Mouse (Mus musculus) liver, adult 2 months (tissue): Measurements from ENCODE around the gene Fam213a. TPM values are rescaled to one million over a fixed set of nuclear protein-coding genes. Genes with fewer than 3 reads are reported as not detected.

Source experiments
- DNase-seq: peaks from one replicate; pipeline ENCODE4 v3.0.0-alpha.2; 2011; ENCODE audit warnings: low read depth, low spot score; ENCODE audit errors: extremely low read depth
- H3K27ac ChIP-seq: fragments of 200-500 bp; replicated peaks from 2 replicates; pipeline ENCODE4 v1.5.1; 2012; ENCODE audit warnings: low read depth, mild to moderate bottlenecking, control low read depth, inconsistent platforms, low read length; ENCODE audit not compliant: insufficient read depth
- H3K27me3 ChIP-seq: fragments of 200-500 bp; 2 replicates; pipeline ENCODE4 v1.6.1; 2012; ENCODE audit warnings: mild to moderate bottlenecking, moderate library complexity, low read length, inconsistent platforms; ENCODE audit not compliant: control insufficient read depth, insufficient read depth
- H3K36me3 ChIP-seq: fragments of 200-500 bp; 2 replicates; pipeline ENCODE4 v1.6.1; 2012; ENCODE audit warnings: low read length, inconsistent platforms; ENCODE audit not compliant: control insufficient read depth, insufficient read depth
- H3K4me1 ChIP-seq: fragments of 200-500 bp; 2 replicates; pipeline ENCODE4 v1.6.1; 2011; ENCODE audit warnings: low read length; ENCODE audit not compliant: control insufficient read depth, insufficient read depth
- H3K4me3 ChIP-seq: fragments of 200-500 bp; 2 replicates; pipeline ENCODE4 v1.5.1; 2011; ENCODE audit warnings: low read depth, mild to moderate bottlenecking, control low read depth, low read length, moderate library complexity; ENCODE audit not compliant: insufficient read depth
- H3K79me2 ChIP-seq: fragments of 200-500 bp; 2 replicates; pipeline ENCODE4 v1.6.1; 2012; ENCODE audit warnings: inconsistent platforms, mild to moderate bottlenecking, low read length, moderate library complexity; ENCODE audit not compliant: control insufficient read depth, insufficient read depth
- H3K9ac ChIP-seq: fragments of 200-500 bp; 2 replicates; pipeline ENCODE4 v1.6.1; 2012; ENCODE audit warnings: low read depth, mild to moderate bottlenecking, control low read depth, inconsistent platforms, low read length
- CTCF ChIP-seq: fragments of 200-500 bp; IDR thresholded peaks from 2 replicates; pipeline ENCODE4 v1.5.1; 2011; ENCODE audit warnings: low read depth, low read length, control low read depth
- POLR2A ChIP-seq: fragments of 200-500 bp; IDR thresholded peaks from 2 replicates; pipeline ENCODE4 v1.6.1; 2011; ENCODE audit warnings: low read length, control low read depth; ENCODE audit not compliant: insufficient read depth; ENCODE audit errors: extremely low read depth
- WGBS: fragments of 180-500 bp; shearing (Covaris S2); methylation state at CpG from one replicate; pipeline ENCODE4 v1.1.7; 2018; 5-methylcytosine and 5-hydroxymethylcytosine counted together
- polyA plus RNA-seq: library from polyadenylated mRNA; depleted of rRNA; stranded (reverse); fragments of >200 nt; gene quantifications from 2 replicates; pipeline ENCODE4 v1.2.3, GENCODE M21; 2012
- total RNA-seq: library from RNA; depleted of rRNA; stranded (reverse); fragments of >200 nt; gene quantifications from 2 replicates; pipeline ENCODE4 v1.2.3, GENCODE M21; 2014

The Fam213a gene
- total and polyA plus RNA-seq, 2 experiments, result 42.2 to 66.3 TPM

- 65% methylated on average over 4 of the region's 4 CpGs for WGBS
- no peaks in the 10 kb centered on the region for H3K36me3 ChIP-seq
- no peak for DNase-seq
- H3K79me2 ChIP-seq, result peaks cover 51% of the 10 kb centered on the region
- H3K9ac ChIP-seq, result no peak overlapping the region
- H3K27me3 ChIP-seq, result no peaks in the 10 kb centered on the region
- TF ChIP-seq POLR2A, result no peak
- no peak for TF ChIP-seq CTCF
- H3K4me1 ChIP-seq, result peaks cover 34% of the 10 kb centered on the region
- H3K4me3 ChIP-seq, result no peak overlapping the region
- peak overlapping the region; percentile 38 for H3K27ac ChIP-seq
Measured at GRCm38 (mm10) chr14:40960237-40960636, 53.4 kb downstream of the Fam213a start.

- H3K4me1 ChIP-seq, result peaks cover 27% of the 10 kb centered on the region
- no peaks in the 10 kb centered on the region for H3K36me3 ChIP-seq
- DNase-seq, result no peak
- no peaks in the 10 kb centered on the region for H3K27me3 ChIP-seq
- H3K9ac ChIP-seq, result no peak overlapping the region
- no peak for TF ChIP-seq POLR2A
- no peak for TF ChIP-seq CTCF
- peaks cover 46% of the 10 kb centered on the region for H3K79me2 ChIP-seq
- H3K4me3 ChIP-seq, result no peak overlapping the region
- peak overlapping the region; percentile 38; the same call in 1 of the 2 replicates for H3K27ac ChIP-seq
- 40% methylated on average over 3 of the region's 3 CpGs for WGBS
Measured at GRCm38 (mm10) chr14:40959586-40959985, 54.0 kb downstream of the Fam213a start.

DNA sequence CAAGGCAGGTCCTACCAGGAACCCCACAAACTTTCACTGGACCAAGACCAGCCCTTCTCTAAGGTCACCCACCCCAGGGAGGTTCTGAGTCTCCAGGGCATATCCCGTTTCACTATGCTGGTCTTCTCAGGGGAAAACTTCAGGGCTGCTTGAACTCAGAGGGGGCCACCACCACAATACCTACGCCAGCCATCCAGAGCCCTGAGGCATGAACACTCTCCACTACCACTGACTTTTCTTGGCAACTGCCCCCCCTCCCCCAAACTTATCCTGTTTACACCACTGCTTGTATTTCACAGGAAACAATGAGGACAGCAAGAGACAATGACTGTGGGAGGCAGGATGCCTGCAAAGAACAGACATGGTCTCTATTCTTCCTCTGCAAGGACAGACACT, 54.6 kb downstream of the Fam213a start:
- Histone ChIP-seq H3K27ac (peak overlapping the region; percentile 77), H3K27me3 (no peaks in the 10 kb centered on the region), H3K4me1 (peaks cover 25% of the 10 kb centered on the region), H3K79me2 (peaks cover 49% of the 10 kb centered on the region), H3K36me3 (no peaks in the 10 kb centered on the region), H3K9ac (0 out of 2 replicates have a peak overlapping the region, but pooled peaks have one; percentile 10), H3K4me3 (no peak overlapping the region)
- WGBS, result 68% methylated on average over 2 of the region's 2 CpGs
- no peak for DNase-seq
- no peak for TF ChIP-seq POLR2A
- TF ChIP-seq CTCF, result no peak

DNA sequence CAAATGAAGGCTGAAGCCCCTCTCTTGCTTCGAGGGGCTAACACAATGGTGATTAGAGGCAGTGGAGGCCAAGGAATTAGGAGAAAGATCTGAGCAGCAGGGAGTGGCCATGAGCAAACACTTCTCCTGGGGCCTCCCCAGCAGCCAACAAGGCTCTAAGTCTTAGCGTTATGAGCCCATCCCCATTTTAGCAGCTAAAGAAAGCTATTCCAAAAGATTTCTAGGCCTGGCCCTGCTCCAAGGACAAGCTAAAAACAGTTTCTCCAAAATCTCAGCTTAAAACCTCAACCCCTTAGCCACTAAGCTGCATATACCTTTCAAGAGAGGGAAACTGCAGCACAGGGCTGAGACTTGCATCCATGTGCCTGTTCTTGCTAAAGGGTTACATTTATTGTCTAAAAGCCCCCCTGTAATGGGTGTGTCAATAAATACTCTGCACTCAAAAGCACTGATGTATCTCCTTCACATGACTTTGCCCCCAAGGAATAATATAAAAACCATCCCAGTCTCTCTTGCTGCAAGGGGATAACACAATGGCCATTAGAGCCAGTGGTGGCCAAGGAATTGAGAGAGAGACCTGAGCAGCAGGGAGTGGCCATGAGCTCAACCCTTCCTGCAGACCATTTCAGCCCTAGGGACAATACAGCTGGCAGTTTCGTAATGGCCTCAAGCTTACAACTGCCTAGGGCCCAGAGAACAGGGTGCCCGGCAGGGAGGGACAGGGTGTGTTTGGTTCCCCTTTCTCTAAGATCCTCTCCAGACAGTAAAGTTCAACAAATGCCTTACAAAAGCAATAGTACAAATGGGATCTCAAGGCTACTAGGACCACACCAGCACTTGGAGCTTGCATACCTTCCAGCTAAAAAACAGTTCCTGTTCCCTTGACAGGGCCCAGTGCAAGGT, 55.3 kb downstream of the Fam213a start:
- Histone ChIP-seq H3K27me3 (no peaks in the 10 kb centered on the region), H3K36me3 (no peaks in the 10 kb centered on the region), H3K9ac (no peak overlapping the region), H3K4me1 (peaks cover 19% of the 10 kb centered on the region), H3K27ac (peak overlapping the region; percentile 77), H3K79me2 (peaks cover 45% of the 10 kb centered on the region), H3K4me3 (no peak overlapping the region)
- 63% methylated on average over 4 of the region's 4 CpGs for WGBS
- TF ChIP-seq POLR2A (no peak), CTCF (no peak)
- no peak for DNase-seq

GRCm38 (mm10) chr14:40957607-40958006, 56.0 kb downstream of the Fam213a start:
- 83% methylated on average over 3 of the region's 3 CpGs for WGBS
- no peak overlapping the region; the same call in 1 of the 2 replicates for H3K27ac ChIP-seq

More at GRCm38 (mm10) chr14:40957607-40958006, 56.0 kb downstream of the Fam213a start:
- peaks cover 16% of the 10 kb centered on the region for H3K4me1 ChIP-seq
- H3K79me2 ChIP-seq, result peaks cover 44% of the 10 kb centered on the region
- no peak for DNase-seq
- H3K4me3 ChIP-seq, result no peak overlapping the region
- no peak overlapping the region for H3K9ac ChIP-seq
- H3K27me3 ChIP-seq, result no peaks in the 10 kb centered on the region
- no peaks in the 10 kb centered on the region for H3K36me3 ChIP-seq
- TF ChIP-seq POLR2A (no peak), CTCF (no peak)
